Mouse (Mus musculus): ENCODE data around the gene Scn1b. TPM values are rescaled to one million over a fixed set of nuclear protein-coding genes. Genes with fewer than 3 reads are reported as not detected.

The Scn1b gene
- total RNA-seq, 2 experiments from 2014 or later, result 1.2 TPM

- no peak for ATAC-seq (replicated peaks; ENCODE audit: low FRiP score, poor library complexity, severe bottlenecking)
Observed at GRCm38 (mm10) chr7:31073546-31073945, 53.3 kb downstream of the Scn1b start.

- ATAC-seq (replicated peaks; ENCODE audit: low FRiP score, poor library complexity, severe bottlenecking), result no peak
Observed at GRCm38 (mm10) chr7:31072326-31072725, 54.5 kb downstream of the Scn1b start.

- no peak for ATAC-seq (replicated peaks; ENCODE audit: low FRiP score, poor library complexity, severe bottlenecking)
Observed at GRCm38 (mm10) chr7:31070324-31070723, 56.5 kb downstream of the Scn1b start.

- no peak for ATAC-seq (replicated peaks; ENCODE audit: low FRiP score, poor library complexity, severe bottlenecking)
Observed at GRCm38 (mm10) chr7:31069491-31069890, 57.3 kb downstream of the Scn1b start.

GRCm38 (mm10) chr7:31067836-31068235, 59.0 kb downstream of the Scn1b start:
- no peak for ATAC-seq (replicated peaks; ENCODE audit: low FRiP score, poor library complexity, severe bottlenecking)

Other genes starting within 250 kb of the Scn1b start
- gene Cd22, start 246.7 kb downstream of the Scn1b start, total RNA-seq (2015; ENCODE audit: low replicate concordance), result 1.0 and 19.6 TPM in 2 replicates
- 0.42 TPM in 1 of 2 replicates, not detected in the other for gene Cd22, start 246.7 kb downstream of the Scn1b start, total RNA-seq (2017; ENCODE audit: low replicate concordance)
- gene Mag, start 212.1 kb downstream of the Scn1b start, total RNA-seq (2015; ENCODE audit: low replicate concordance), result not detected in 2 replicates
- 0.70 TPM in 1 of 2 replicates, not detected in the other for gene Mag, start 212.1 kb downstream of the Scn1b start, total RNA-seq (2017; ENCODE audit: low replicate concordance)
- gene Hamp2, start 202.3 kb downstream of the Scn1b start, total RNA-seq (2015; ENCODE audit: low replicate concordance), result not detected in 2 replicates
- not detected in 2 replicates for gene Hamp2, start 202.3 kb downstream of the Scn1b start, total RNA-seq (2017; ENCODE audit: low replicate concordance)
- not detected in 2 replicates for gene Hamp, start 183.0 kb downstream of the Scn1b start, total RNA-seq (2015; ENCODE audit: low replicate concordance)
- gene Hamp, start 183.0 kb downstream of the Scn1b start, total RNA-seq (2017; ENCODE audit: low replicate concordance), result not detected in 2 replicates
- 36.5 and 39.3 TPM in 2 replicates for gene Usf2, start 170.2 kb downstream of the Scn1b start, total RNA-seq (2015; ENCODE audit: low replicate concordance)
- 47.0 and 47.3 TPM in 2 replicates for gene Usf2, start 170.2 kb downstream of the Scn1b start, total RNA-seq (2017; ENCODE audit: low replicate concordance)
- 2.9 TPM in 1 of 2 replicates, not detected in the other for gene Lsr, start 153.5 kb downstream of the Scn1b start, total RNA-seq (2015; ENCODE audit: low replicate concordance)
- 0.70 and 0.77 TPM in 2 replicates for gene Lsr, start 153.5 kb downstream of the Scn1b start, total RNA-seq (2017; ENCODE audit: low replicate concordance)
- not detected in 2 replicates for gene Fam187b, start 153.2 kb downstream of the Scn1b start, total RNA-seq (2015; ENCODE audit: low replicate concordance)
- not detected in 2 replicates for gene Fam187b, start 153.2 kb downstream of the Scn1b start, total RNA-seq (2017; ENCODE audit: low replicate concordance)
- gene Fxyd5, start 84.5 kb downstream of the Scn1b start, total RNA-seq (2015; ENCODE audit: low replicate concordance), result 183 and 286 TPM in 2 replicates
- 67.1 and 90.7 TPM in 2 replicates for gene Fxyd5, start 84.5 kb downstream of the Scn1b start, total RNA-seq (2017; ENCODE audit: low replicate concordance)
- gene Fxyd7, start 75.5 kb downstream of the Scn1b start, total RNA-seq (2015; ENCODE audit: low replicate concordance), result not detected in 2 replicates
- not detected in 2 replicates for gene Fxyd7, start 75.5 kb downstream of the Scn1b start, total RNA-seq (2017; ENCODE audit: low replicate concordance)
- gene Fxyd1, start 69.8 kb downstream of the Scn1b start, total RNA-seq (2015; ENCODE audit: low replicate concordance), result not detected in 2 replicates
- not detected in 2 replicates for gene Fxyd1, start 69.8 kb downstream of the Scn1b start, total RNA-seq (2017; ENCODE audit: low replicate concordance)
- gene Lgi4, start 67.7 kb downstream of the Scn1b start, total RNA-seq (2015; ENCODE audit: low replicate concordance), result not detected in 2 replicates
- gene Lgi4, start 67.7 kb downstream of the Scn1b start, total RNA-seq (2017; ENCODE audit: low replicate concordance), result not detected in 2 replicates
- gene Fxyd3, start 50.3 kb downstream of the Scn1b start, total RNA-seq (2015; ENCODE audit: low replicate concordance), result not detected in 2 replicates
- gene Fxyd3, start 50.3 kb downstream of the Scn1b start, total RNA-seq (2017; ENCODE audit: low replicate concordance), result not detected in 2 replicates
- gene Hpn, start 11.7 kb downstream of the Scn1b start, total RNA-seq (2015; ENCODE audit: low replicate concordance), result 4.0 and 10.0 TPM in 2 replicates
- gene Hpn, start 11.7 kb downstream of the Scn1b start, total RNA-seq (2017; ENCODE audit: low replicate concordance), result 0.77 and 6.7 TPM in 2 replicates
- gene Gramd1a, start 28.9 kb upstream of the Scn1b start, total RNA-seq (2015; ENCODE audit: low replicate concordance), result 20.9 and 27.9 TPM in 2 replicates
- gene Gramd1a, start 28.9 kb upstream of the Scn1b start, total RNA-seq (2017; ENCODE audit: low replicate concordance), result 4.9 and 6.2 TPM in 2 replicates
- gene Scgb2b2, start 163.5 kb upstream of the Scn1b start, total RNA-seq (2015; ENCODE audit: low replicate concordance), result not detected in 2 replicates
- gene Scgb2b2, start 163.5 kb upstream of the Scn1b start, total RNA-seq (2017; ENCODE audit: low replicate concordance), result not detected in 2 replicates
- not detected in 2 replicates for gene Scgb1b2, start 164.8 kb upstream of the Scn1b start, total RNA-seq (2015; ENCODE audit: low replicate concordance)
- gene Scgb1b2, start 164.8 kb upstream of the Scn1b start, total RNA-seq (2017; ENCODE audit: low replicate concordance), result not detected in 2 replicates
- gene Scgb2b3, start 235.1 kb upstream of the Scn1b start, total RNA-seq (2015; ENCODE audit: low replicate concordance), result not detected in 2 replicates
- gene Scgb2b3, start 235.1 kb upstream of the Scn1b start, total RNA-seq (2017; ENCODE audit: low replicate concordance), result not detected in 2 replicates
- not detected in 2 replicates for gene Scgb1b3, start 248.6 kb upstream of the Scn1b start, total RNA-seq (2015; ENCODE audit: low replicate concordance)
- not detected in 2 replicates for gene Scgb1b3, start 248.6 kb upstream of the Scn1b start, total RNA-seq (2017; ENCODE audit: low replicate concordance)

Data from erythroblast, adult 5-6 weeks (primary cell).